Mouse (Mus musculus) G1E (cell line): ENCODE measurements around the gene Lifr.

Experiments
- CTCF ChIP-seq: IDR thresholded peaks from 2 replicates; pipeline ENCODE4 v1.5.1; 2012; ENCODE audit warnings: low read depth, low read length, inconsistent platforms, mixed read lengths
- GATA1 ChIP-seq: IDR thresholded peaks from 2 replicates; pipeline ENCODE4 v1.6.1; 2012; ENCODE audit warnings: borderline replicate concordance, low read length, inconsistent platforms, mixed read lengths
- TAL1 ChIP-seq: conservative IDR thresholded peaks from 2 replicates; pipeline ENCODE4 v1.6.1; 2012; ENCODE audit warnings: low read depth, low read length, inconsistent platforms, mixed read lengths

- TF ChIP-seq CTCF: no peak
- TF ChIP-seq GATA1: no peak
- TF ChIP-seq TAL1: no peak
Measured at GRCm38 (mm10) chr15:7157658-7158057, 67.2 kb downstream of the Lifr start.
